Mouse (Mus musculus) heart, adult 8-10 months (tissue): ENCODE data around the gene Zbtb14. TPM values are rescaled to one million over a fixed set of nuclear protein-coding genes. Genes with fewer than 3 reads are reported as not detected.

Experiments used
- DNase-seq: peaks from one replicate; pipeline ENCODE4 v3.0.0; 2022; ENCODE audit warnings: low spot score
- total RNA-seq, 4 experiments: library from RNA; stranded (reverse); gene quantifications; 2 replicates each; pipeline ENCODE4 v1.2.4; 2022

Gene Zbtb14
- total RNA-seq, result 10 to 100 TPM; 11.0 to 13.8 (median 11.5) TPM

GRCm38 (mm10) chr17:69382511-69383100 lies at the start of gene Zbtb14:
Zbtb14 (plus strand) TSS chr17:69383050.
- DNase-seq, result peak; percentile 92

GRCm38 (mm10) chr17:69346056-69346455 lies 36.8 kb upstream of the Zbtb14 start:
- no peak for DNase-seq

DNA sequence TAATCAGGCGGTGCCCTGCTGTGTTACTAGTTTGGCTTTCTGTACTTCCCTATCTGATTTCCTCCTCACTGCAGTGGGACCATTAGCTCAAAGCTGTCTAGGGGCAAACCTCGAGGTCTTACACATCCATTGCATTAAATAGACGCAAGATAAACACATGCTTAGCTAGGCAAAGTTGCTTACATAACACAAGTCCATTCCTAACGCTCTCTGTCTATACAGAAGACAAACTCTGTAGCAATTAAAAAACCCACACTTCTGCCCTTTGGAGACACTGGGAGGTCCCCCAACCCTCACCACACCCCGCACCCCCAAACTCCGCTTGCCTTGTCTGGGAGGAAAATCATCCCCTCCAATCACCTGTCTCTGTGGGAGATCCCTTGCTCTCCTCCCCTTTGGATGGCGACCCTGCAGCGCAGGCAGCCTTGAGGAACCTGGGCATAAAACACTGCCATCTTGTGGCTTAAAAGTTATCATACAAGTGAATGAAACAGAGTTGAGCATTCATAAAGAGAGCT lies 33.8 kb upstream of the Zbtb14 start:
- peak; percentile 15 for DNase-seq

- no peak for DNase-seq
Observed at GRCm38 (mm10) chr17:69365049-69365448, 17.8 kb upstream of the Zbtb14 start.

GRCm38 (mm10) chr17:69380838-69381237 lies 2.0 kb upstream of the Zbtb14 start:
- no peak for DNase-seq

- DNase-seq, result peak; percentile 65
Observed at GRCm38 (mm10) chr17:69383201-69383940, 521 bp downstream of the Zbtb14 start.

GRCm38 (mm10) chr17:69383941-69384665 lies 1.3 kb downstream of the Zbtb14 start:
- peak; percentile 60 for DNase-seq

GRCm38 (mm10) chr17:69396147-69397033 lies 13.5 kb downstream of the Zbtb14 start:
- peak; percentile 64 for DNase-seq

DNA sequence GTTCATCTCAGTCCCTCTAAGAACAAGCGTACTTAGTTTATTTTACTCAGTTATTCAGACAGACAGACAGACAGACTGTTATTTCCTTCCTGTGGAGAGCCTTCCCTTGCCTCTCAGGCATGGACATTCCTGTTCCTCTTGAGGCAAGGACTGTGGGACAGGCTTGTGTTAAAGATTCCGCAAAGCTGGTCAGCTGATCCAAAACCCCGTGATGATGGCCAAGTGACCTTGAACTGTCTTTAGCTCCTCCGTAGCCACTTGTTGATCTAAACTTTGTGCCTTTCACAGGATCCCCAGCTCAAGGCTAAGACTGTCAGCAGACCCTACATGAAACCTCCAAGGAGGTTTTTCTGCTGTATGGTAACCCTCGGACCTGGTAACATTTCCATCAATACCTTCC lies 14.3 kb downstream of the Zbtb14 start:
- no peak for DNase-seq

GRCm38 (mm10) chr17:69398092-69398491 lies 15.2 kb downstream of the Zbtb14 start:
- no peak for DNase-seq

DNA sequence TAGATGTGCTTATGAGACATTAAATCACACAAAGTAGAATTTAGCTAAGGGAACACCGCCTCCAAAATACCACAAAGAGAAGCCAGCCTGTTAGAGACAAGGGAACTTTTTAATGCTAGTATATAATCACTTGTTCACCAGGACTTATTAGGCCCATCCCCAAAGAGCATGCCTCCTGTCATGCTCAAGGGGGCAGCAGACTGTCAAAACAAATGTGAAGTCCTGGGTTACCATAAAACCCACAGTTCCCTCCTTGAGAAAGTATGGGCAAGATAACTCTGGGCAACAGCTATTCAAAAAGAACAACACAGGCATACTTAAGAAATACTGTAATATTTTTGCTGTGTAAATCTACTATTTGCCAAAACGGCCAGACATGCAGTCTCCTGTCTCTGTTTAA lies 18.3 kb downstream of the Zbtb14 start:
- no peak for DNase-seq

DNA sequence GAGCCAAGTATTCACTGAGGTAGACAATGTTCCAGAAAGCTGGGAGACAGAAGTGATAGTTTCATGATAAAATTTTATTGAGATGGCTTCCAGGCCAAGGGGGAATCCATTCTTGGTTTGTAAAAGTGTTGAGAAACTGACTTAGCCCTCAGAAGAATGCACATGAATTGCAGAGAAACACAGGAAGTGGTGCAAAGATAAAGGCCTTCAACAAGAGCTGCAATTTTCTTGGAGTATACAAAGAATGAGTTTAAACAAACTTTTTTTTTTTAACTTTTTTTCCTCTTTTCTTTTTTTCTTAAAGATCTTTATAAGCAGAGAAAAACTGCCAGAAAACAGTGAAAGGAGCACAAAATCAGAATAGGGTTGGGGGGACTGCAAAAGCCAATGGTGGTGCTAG lies 33.3 kb downstream of the Zbtb14 start:
- no peak for DNase-seq

DNA sequence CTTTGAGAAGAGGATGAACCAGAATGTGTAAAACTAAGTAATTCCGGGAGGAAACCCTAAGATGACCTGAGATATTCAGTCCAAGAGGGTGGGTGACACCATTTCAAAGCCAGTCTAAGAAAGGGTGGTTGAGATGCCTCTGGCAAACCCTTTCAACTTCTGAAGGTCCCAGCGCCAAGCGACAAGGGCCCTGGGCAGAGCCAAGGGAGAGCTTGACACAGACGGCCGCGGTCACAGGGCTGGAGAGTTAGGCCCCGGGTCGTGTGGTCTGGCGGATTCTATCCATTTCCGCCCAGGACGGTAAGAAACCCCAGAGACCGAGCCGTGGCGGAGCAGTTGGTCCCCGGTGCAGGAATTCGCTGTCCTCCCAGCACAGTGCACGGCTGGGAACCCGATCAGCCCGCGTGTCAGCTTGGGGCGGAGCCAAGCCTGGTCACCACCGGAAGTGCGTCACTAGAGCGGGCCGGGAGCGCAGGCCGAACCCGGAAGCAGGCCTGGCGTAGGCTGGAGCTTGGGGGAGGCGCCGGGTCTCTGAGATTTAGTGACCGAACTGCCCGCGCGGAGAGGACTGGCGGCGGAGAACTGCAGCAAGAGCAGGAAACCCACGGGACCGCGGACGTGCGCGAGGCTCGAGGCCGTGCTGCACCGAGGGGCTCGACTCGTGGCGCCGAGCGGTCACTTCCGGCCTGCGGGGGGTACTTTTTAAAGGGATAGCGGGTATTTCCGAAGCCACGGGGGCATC lies 34.2 kb downstream of the Zbtb14 start:
- DNase-seq, result peak; percentile 96

DNA sequence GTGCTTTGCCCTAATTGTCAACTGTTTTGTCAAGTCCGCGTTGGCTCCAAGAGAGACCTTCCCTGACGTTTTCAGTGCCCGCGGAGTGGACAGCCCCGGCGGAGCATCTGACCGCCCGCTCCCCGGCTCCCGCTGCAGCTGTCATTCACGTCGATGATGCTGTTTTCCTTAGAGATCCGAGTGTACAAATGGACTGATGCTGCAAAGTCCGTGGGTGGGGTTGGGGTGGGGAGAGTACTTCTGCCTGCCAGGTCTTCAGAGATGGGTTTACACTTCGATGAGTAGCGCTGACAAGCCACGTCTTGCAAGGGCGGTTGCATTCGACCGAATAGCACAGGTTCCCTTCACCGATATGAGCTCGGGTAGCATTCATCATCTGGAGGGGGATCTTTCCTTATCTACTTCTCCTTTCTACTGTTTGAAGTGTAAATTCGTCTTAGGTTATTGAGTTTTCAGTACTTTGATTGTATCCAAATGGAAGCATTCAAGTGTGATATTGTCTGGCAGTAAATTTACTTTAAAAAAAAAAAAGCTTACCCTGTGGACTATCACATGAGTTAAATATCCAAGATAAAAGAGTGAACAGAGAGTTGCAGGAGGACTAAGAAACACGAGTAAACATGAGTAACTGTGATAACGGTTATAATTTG lies 35.0 kb downstream of the Zbtb14 start:
- DNase-seq, result no peak

- DNase-seq, result no peak
Observed at GRCm38 (mm10) chr17:69421592-69421991, 38.7 kb downstream of the Zbtb14 start.

GRCm38 (mm10) chr17:69437836-69438235 lies 55.0 kb downstream of the Zbtb14 start:
- no peak for DNase-seq

DNA sequence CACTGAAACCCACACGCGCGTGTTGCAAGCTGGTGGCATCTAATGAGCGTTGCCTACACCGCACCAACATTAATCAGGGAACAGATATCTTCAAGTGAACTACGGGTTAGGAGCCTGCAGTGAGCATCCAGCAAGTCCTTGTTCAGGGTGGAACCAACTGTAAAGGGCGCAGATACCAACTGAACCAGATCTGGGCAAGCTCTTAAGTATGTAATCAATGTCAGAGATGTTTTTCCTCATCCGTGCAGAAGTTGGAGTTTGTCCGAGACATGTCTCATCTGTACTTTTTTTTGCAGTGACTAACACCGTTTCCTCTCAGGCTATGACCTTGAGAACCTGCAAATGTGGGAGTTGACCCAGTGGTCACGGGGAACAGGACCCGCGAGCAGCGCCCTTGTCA lies 55.6 kb downstream of the Zbtb14 start:
- DNase-seq, result no peak

DNA sequence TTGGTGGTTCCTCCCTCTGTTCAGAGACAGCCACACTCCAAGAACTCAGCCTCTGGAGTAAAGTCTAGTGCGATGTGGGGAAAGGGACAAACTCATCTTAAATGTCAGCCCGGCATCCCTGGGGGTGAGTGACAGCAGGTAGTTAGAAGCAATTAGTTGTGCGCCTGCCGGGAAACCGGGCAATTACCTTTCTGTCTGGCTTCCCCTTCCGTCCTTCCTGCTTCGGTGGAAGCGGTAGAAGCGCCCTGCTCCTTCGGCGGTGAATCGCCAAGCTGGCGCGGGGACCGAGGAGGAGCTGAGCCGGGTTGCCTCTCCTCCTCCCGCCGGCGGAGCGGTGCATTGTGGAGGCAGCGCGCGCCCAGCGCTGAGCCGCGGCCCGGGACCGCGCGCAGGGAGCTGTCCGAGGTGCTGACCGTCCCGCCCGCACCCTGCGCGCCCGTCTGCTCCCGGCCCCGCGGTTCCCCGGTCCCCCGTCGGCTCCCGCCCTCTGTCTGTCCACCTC lies 56.2 kb downstream of the Zbtb14 start, which contains the start of gene Akain1:
Akain1 (plus strand) TSS at position 337 of the 502 bp plus-strand sequence.
- DNase-seq, result peak; percentile 6

GRCm38 (mm10) chr17:69439571-69440480 lies 57.0 kb downstream of the Zbtb14 start:
- no peak for DNase-seq
